Mouse (Mus musculus) mouse trophoblast stem cell (cell line): ENCODE data around the gene St8sia1.

Experiments used
- in situ Hi-C, 2 experiments: fragments of 300-500 bp; cut with MseI, MboI; formaldehyde crosslinking; loops; 2 replicates in 1 of 2; 3 replicates in 1 of 2; pipeline ENCODE4 v1.15.1; 2025

The St8sia1 gene

GRCm38 (mm10) chr6:142825449-142825848 is 138.8 kb downstream of the St8sia1 start:
- in situ Hi-C loops = no loop called here

DNA sequence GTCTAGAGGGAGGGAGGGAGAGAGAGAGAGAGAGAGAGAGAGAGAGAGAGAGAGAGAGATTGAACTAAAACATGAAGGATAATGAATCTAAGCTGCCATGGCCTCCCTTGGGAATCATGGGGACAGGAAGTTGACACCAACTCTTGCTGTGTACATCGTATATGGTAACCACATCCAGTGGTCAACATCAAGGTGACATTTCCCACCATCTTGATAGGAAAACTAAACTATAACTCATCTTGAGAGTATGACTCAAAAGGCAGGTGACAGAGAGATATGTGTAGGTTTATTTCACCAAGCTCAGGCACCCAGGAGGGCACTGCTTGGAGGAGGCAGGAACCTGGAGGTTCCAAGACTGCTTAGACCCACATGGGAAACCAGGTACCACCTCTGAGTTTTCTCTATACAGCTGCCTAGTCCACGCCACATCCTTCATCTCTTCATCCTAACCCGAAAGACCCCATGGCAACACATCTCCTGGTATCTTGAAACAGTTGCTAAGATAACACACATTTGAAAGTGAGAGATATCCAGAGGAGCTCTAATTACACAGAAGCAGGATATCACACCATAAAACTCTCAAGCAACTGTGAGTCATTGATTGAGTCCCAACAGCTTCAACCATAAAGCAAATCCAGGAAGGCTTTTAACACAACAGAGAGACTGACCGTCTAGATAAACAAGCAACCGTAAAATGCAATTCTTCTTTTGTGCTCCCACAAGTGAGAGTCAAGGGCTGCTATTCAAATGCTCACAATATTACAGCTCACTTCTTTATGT is 141.1 kb downstream of the St8sia1 start:
- in situ Hi-C loops = no loop called here

DNA sequence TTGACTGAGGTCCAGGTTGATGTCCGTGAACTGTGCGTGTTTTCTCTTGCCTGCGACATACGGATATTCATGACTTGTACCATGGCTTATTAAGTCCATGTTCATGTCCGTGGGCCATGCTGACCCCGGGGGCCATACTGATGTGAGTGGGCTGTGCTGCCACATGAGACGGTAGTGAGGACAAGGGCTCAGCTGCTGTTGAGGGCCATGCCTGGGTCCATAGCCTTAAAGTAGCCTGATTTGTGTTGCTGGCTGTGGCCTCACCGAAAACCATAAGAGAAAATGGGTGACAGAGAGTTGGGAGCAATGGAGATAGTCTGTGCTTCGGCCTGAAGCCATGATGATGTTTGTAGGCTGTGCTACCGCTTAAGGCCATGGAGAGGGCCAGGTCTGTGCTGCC is 145.9 kb downstream of the St8sia1 start:
- in situ Hi-C loops = no loop called here

DNA sequence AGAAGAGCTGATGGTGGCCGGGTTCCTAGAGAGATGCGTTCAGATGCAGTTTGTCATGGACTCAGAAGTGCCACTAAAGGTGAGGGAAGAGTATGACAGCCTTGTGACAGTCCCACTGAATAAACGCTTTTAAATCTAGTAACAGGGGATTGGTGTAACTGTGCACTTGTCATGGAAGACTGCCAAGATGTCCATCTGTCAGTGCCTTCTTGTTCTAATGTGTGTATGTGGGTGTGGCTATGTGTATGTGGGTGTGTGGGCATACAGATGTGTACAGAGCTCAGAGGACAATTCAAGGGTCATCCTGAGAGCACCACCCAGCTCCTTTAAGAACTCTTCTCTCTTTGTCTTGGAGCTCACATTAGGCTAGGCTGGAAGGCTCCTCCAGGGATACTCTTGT is 148.7 kb downstream of the St8sia1 start:
- in situ Hi-C loops = no loop called here

- in situ Hi-C loops = no loop called here
These were observed 149.7 kb downstream of the St8sia1 start for GRCm38 (mm10) chr6:142814495-142814921.

DNA sequence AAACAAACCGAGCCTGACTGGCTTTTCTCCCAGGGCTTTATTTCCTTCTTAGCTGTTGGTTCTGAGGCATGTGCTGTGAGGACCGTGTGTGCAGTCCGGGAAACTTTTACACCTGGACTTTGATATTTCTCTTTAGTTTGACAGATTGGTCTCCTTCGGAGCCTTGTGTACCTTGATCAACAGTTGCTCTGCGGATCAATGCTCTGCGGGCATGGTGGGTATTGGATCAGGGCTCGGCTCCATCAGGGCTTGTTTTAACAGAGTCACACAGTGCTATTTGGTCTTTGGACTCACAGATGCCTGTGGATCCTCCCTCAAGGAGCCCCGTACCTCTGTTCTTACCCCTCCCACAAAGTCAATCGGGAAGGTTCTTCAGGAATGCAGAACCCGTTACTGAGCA is 150.2 kb downstream of the St8sia1 start:
- in situ Hi-C loops = no loop called here

DNA sequence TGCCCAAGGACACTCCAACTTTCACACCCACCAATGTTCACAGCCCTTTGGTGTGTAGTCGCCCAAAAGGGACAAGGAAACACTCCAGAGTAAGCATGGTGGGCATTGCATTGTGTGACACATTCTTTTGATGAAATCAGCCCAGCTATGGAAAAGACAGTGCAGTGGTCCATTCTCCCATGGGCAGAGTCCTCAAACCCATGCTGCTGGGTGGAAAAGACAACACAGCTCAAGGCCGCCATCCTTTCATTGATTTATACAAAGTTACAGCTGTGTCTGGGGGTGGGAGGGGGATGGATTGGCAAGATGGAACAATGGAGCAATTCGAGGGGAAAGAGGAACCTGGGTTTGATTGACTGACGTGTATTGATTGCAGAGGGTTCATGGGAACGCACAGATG is 151.3 kb downstream of the St8sia1 start:
- in situ Hi-C loops = no loop called here

GRCm38 (mm10) chr6:142810239-142810638 is 154.0 kb downstream of the St8sia1 start:
- in situ Hi-C loops = no loop called here

GRCm38 (mm10) chr6:142809373-142810098 is 154.7 kb downstream of the St8sia1 start:
- in situ Hi-C loops = no loop called here

GRCm38 (mm10) chr6:142806326-142806725 is 157.9 kb downstream of the St8sia1 start:
- in situ Hi-C loops = no loop called here

GRCm38 (mm10) chr6:142804402-142804801 is 159.8 kb downstream of the St8sia1 start, which contains the start of gene Sult6b2:
Gene Sult6b2 (minus strand): TSS chr6:142804502.
- in situ Hi-C loops = no loop called here

GRCm38 (mm10) chr6:142802617-142803525 is 161.4 kb downstream of the St8sia1 start:
- in situ Hi-C loops = no loop called here

DNA sequence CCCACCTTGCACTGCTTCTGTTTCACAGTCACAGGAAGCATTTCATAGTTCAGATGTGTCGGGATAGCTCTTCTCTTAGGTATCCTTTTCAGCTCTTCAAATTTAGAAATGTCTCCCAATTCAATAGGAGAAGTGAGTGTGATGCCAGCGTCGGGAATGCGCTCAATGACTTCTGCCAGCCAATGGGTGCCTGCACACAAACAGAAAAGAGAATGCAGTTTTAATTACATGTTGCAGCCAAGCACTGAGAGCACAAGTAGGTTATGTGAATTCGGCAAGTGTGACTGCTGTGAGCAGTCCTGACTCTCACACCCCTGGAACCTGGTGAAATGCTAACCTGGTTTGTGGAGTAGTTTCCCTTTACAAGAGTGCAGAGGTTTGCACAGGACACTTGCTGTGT is 162.6 kb downstream of the St8sia1 start:
- in situ Hi-C loops = no loop called here

GRCm38 (mm10) chr6:142799704-142800374 is 164.4 kb downstream of the St8sia1 start:
- in situ Hi-C loops = no loop called here

DNA sequence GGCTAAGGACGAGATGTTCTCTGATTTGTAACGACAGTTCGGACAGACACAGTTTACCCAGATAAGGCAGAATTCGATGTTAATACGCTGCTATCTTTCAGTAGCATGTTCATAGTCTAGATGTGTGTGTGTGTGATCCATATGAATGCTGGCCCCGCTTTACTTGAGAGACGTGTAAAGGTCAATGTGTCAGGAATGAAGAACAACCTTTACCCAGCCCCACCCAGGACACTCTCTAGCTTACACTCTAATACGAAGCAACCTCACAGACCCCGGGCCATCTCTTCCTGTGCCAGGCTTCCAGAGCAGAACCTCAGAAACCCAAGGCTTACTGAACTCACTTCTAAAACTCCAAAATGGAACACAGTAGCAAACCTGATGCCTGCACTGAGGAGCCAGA is 165.4 kb downstream of the St8sia1 start:
- in situ Hi-C loops = no loop called here

DNA sequence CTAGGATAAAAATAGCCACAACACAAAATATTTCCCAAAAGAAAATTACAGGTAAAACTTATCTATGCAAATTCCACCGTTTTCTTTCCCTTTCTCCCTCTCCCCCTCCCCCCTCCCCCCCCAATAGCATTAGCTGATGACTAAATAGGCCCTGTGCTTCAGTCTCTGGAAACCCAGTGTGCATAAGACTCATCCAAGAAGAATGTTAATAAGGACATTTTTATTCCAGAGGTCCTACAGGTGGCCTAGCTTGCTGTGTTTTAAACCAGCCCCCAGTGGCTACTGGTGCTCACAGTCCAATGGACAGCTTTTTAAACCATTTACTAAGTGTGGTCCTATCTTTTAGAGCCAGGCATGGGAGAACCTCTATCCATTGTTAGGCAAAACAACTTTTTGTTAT is 166.3 kb downstream of the St8sia1 start:
- in situ Hi-C loops = no loop called here

DNA sequence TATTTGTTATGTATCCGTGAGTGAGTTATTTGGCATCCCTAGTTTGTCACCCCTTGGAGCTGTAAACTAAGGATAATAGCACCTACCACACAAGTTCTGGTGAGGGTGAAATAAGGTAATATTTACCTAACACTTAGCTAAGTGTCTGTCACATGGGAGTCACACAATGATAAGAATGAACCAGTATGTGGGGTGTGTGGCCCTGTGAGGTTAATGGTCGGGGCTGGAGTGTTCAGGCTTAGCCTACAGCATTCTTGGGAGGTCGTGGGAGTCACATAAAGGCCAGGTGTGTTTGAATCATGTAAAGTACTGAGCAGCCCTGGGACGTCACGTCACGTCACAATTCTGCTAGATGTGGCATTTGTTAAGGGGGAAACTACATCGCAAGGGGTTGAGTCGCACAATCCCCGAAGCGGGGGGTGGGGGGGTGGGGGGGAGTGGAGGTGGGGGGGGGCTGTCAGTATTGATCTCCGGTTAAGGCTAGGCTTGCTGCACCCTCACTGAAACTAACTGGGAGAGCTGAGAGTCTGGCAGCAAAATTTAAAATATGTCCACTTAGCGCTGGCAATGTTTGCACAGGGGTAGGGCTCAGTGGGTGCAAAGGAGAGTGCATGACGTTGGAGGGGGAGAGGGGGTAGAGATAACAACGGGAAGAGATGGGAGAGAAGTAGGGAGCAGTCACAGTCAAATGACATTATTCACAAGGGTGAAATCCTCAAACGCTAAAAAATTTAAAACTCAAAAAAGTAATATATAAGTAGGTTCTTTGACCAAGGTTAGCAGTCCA is 168.4 kb downstream of the St8sia1 start:
- in situ Hi-C loops = no loop called here

DNA sequence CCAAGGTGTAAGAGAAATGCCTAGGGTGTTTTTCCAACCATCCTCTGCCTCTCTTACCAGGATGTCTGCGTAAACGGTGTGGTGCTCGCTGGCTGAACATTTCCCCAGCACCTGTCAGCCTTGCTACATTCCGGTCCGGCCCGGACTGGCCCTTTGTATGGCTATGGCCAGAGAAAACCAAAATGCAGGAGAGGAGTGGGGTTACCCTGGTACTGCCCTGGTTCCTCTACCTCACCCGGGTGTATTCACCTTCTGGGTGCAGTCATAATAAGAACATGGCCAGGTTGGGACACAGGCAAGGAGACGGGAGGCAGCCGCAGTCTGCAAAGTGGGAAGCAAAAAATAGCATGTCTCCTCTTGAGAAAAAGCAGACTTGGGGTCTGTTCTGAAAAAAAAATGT is 169.2 kb downstream of the St8sia1 start:
- in situ Hi-C loops = no loop called here

DNA sequence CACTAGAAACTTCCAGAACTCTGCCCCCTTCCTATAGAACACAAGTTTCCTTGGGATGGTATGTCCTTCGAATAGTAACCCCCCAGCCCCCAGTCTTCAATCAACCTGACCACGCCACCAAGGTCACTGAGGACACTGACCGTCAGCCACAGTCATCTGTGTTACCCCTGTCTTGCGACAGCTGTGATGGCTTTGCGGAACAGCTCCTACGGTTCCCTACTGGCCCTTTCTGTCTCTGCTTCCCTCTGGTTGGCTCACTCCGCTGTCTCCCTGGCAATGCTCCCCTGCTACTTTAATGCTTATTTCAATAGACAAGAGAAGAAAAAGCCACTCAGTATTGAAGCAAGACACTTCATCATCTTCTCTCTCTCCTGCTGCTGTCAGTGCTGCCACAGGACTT is 170.8 kb downstream of the St8sia1 start:
- in situ Hi-C loops = no loop called here

DNA sequence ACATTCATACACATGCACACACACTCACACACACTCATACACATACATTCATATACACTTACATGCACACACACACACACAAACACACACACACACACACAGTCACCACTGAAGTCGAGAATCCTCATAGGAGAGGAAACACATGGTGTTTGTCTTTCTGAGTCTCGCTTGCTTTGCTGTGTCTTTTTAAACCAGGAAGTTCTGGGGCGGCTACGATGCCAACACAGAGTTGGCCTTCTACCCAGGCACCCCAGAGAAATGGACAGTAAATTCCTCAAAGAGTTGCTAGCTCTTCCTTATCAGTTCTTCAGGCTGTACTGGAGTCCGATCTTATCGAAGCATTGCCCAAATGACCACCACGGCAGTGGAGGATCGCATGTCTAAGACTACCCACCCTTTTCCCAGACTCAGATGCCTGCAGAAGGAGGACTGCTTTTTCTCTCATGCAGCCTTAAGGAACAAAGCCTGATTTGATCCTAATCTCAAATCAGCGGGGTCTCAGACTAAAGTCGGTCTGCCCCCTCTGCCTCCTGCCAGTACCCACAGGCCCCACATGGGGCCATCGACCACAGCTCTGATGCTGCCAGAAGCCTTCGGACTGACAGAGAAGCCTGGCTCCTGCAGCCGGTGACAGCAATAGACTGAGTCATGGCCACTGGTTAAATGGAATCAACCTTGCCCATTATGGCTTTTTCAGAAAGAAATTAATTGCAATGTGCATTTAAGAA is 171.8 kb downstream of the St8sia1 start:
- in situ Hi-C loops = no loop called here
